Mouse (Mus musculus) kidney, postnatal 4 days (tissue): ENCODE data around the gene Vamp8.
A peak's percentile ranks its signal among the peaks of the same experiment; 100 is the strongest.

ENCODE experiments used
- DNase-seq, 2 experiments: peaks; one replicate each; pipeline ENCODE4 v3.0.0; 2021; ENCODE audit warnings: mixed read lengths in 2 of 2

Vamp8 gene

DNA sequence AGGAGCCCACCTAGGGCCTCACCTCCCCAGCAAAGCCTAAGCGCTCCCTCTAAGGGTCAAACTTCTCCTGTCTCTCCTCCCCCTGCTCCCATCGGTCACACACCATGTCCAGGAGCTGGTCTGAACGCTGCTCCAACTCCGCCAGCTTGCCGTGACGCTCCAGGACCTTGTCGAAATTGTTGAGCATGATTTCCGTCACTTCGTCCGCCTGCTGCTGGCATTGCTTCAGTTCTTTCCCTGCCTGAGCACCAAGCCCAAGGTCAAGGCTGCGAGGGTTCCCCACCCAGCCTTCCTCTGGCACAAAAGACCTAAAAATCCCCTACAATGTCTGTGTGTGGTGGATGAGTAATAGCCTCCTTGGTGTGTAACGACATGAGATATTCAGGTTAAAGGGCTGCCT is 20.4 kb downstream of the Vamp8 start:
- no peak for DNase-seq

DNA sequence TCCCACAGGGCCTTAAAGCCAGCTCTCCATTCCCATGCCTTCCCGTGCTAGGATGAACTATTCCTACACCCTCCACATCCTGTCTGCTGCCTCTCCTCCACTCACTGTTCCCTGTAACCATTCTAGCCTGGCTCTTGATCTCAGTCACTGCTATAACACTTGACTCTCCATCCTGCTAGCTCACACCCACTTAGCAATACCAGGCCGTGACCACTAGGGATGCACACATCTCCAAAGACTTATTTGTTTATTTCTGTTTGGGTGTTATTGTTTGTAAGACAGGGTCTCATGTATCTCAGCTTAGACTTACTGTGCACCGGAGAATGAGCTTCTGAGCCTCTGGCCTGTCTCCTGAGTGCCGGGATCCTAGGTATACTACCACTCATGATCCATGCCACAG is 20.9 kb downstream of the Vamp8 start:
- DNase-seq = no peak

DNA sequence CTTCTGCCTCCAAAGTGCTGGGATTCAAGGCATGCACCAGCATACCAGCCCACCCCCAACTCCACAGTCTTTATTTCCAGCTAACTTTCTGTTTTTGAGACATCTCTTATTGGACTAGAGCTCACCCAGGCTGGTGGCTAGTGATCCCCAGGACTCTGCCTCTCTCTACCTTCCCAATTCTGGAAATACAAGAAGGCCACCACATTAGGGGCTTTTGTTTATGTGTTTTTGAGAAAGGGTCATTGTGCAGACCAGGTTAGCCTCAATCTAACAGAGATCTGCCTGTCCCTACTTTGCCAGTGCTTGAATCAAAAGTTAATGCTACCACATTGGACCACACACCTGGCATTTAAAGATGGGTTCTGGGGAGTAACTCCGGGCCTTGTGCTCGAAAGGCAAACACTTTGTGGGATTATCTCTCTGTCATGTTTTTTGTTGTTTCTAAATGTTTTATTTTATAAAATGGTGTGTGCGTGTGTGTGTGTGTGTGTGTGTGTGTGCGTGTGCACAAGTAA is 23.0 kb downstream of the Vamp8 start:
- DNase-seq = no peak

DNA sequence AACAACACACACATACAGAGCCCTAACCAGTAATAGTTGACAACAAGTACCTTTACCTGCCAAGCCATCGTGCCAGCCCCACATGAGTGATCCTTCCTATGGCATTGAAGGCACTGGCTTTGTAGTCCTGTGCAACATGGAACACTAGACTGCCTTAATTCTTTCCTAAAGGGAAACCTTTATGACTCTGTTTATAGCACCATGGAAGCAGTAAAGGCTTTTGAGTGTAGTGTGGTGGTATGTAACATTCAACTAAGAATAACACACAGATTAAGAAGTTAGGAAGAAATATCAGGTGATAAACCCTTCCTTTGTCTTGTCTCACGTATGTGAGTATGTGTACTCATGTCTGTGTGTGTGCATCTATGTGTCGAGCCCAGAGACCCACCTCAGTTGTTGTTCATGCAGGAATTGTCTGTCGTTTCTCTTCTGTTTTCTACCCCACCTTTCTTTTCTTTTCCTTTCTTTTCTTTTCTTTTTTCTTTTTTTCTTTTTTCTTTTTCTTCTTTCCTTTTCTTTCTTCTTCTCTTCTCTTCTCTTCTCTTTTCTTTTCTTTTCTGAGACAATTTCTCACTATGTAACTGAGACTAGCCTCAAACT is 23.6 kb downstream of the Vamp8 start, which contains the start of gene Rnf181:
Rnf181 (minus strand) TSS at position 113 of the 600 bp plus-strand sequence.
- no peak for DNase-seq

DNA sequence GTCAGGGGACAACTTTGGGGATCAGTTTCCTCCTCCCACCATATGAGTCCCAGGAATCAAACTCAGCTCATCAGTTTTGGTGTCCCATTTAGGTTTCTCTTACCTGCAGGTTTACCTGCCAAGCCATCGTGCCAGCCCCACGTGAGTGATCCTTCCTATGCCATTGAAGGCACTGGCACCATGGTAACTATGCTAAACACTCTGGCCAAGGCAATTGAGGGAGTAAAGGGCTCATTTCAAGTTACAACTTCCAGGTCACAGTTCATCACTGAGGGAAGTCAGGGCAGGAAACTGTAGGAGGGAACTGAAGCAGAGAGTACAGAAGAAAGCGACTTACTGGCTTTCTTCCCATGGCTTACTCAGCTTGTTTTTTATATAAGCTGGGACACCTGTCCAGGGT is 24.2 kb downstream of the Vamp8 start:
- no peak for DNase-seq

DNA sequence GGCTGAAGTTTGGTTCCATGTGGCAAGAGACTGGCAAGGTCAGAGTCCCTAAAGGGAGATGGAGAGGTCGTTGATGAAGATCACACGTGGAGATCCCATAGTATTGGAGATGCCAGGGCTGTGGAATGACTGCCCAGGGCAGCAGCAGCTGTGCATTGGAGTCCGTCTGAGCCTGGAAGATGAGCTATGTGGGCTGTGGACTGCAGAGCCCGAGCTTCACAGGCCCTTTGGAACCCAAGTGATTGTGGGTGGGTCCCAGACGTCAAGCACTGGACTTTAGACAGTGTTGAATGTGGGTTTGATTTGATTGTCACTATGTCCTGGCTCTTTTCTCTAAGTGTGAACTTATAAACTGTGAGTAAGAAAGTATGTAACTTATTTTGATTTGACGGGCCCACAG is 25.5 kb downstream of the Vamp8 start:
- no peak for DNase-seq

DNA sequence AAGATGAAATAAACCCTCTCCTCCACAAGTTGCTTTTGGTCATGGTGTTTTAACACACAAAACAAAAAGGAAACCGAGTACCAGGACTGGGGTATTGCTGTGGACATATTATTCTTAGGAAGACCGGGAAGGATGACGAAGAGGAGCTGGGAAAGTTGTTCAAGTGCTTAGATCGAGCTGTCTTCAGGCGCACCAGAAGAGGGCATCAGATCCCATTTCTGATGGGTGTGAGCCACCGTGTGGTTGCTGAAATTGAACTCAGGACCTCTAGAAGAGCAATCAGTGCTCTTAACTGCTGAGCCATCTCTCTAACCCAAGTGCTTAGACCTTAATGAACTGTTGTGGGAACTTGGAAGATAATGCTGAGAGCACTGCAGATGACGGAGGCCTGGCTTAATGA is 26.5 kb downstream of the Vamp8 start:
- DNase-seq = no peak

DNA sequence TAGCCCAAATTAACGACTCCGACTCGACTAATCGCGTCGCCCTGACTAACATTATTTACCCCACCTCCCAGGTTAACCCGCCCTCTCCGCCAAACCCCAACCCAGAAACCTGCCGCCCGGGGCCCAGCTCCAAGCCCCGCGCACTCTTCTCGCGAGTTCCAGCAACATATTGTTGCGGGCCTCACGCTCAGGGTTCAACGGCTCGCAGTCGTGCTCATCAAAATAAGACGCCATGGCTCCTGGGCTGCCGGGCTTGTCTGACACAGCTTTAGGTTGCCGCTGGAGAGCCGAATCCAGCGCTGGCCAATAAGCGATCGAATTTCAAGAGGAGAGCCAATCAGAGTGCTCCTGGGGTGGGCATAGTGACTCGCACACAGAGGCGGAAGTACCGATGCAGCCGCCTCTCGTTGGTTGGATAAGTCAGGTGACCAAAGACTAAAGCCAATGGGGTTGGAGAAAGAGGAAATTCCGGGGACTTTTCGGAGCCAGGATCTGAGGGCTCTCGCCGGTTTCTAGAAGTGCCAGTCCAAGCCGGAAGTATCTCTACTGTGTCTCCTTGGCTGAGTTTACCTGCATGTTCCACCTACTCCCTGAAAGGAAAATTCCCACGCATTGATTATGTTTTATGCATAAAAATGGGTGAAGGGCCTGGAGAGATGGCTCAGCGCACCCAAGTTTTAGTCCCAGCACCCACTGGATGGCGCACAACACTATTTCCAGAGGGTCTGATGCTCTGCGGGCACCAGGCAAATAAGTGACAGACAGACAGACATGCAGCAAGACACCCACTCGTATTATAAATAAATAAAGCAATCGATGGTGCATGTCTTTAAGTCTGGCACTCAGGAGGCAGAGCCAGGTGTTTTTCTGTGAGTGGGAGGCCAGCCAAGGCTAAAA is 28.1 kb downstream of the Vamp8 start:
- peak; percentile 92 to 96 for DNase-seq

DNA sequence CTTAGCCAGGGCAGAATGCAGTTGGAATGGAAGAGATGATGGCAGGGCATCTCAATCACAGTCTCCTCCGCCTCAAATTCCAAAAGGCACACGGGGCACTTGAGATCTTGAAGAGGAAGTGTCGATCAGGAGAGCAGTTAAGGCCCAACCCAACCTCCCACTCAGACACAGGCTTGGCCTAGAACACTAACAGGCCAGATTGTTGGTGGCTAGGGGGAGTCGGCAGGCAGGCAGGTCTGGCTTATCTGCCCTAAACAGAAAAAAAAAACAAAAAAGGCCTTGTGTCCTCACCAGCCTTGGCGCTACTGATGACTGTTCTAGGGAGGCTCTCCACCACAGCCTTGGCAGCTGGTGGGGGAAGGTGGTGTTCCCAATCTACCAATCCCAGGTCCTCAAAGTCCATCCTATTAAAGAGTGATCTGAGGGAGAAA is 29.4 kb downstream of the Vamp8 start:
- no peak for DNase-seq

DNA sequence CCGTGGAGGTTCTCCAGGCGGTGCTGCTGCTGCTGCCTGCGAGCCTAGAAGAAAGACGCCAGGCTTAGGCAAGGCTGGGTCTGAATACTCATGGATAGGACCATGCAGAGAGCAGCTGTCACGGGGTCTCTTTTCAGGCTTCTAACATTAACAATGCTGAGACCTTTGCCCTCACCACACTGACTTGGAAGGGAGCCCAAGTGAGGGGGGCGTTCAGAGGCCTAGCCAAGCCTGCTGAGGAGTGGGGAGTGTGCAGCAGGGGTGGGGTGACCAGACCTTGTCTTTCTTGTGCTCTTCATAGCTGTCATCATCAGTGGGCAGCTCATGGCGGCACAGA is 29.9 kb downstream of the Vamp8 start:
- DNase-seq = peak; percentile 57 to 68

DNA sequence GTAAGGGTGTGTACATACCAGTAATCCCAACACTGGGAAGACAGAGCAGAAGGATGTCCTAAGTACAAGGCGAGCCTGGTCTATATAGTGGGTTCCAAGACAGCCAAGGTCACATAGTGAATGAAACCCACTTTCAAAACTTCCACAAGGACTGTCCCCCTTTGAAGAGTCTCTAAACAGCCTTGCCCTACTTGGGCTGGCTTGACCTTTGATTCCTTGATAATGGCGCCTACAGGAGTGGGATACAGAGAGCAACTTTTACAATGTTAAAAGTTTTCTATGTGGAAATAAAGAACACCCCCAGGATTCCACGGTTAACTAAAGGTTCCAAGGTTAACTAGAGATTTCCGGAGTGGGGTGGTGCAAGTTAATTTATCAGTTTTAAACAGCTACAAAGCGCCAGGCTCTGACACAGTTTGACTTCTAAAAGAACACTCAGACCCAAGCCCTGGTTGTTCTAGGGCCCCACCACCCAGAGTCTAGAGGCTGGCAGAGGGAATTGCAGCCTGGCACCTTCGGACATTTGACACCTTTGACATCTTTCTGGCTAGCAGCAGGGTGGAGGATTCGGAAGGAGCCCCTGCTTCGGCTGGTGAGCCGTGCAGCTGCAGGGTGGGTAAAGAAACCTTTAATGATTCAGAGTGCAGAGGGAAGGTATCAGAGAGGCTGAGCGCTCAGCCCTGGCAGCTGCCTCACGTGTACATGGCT is 30.5 kb downstream of the Vamp8 start:
- no peak for DNase-seq

DNA sequence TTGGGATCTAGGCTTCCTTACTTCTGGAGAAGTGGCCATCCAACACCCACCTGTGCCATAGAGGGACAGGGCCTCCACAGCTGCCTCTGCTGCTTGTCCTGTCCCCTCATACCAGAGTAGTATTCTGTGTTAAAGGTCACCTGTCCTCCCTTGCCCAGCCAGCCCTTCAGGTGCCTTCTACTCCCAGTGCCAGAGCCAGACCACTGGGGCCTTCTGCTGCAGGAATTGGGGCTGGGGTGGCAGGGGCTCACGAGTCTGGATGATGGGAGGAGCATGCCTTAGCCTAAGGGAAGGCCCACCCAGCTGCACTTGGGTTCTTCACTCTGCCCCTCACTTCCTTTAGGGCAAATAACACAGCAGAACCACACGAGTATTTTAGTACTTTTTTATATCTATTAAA is 31.2 kb downstream of the Vamp8 start:
- no peak for DNase-seq

DNA sequence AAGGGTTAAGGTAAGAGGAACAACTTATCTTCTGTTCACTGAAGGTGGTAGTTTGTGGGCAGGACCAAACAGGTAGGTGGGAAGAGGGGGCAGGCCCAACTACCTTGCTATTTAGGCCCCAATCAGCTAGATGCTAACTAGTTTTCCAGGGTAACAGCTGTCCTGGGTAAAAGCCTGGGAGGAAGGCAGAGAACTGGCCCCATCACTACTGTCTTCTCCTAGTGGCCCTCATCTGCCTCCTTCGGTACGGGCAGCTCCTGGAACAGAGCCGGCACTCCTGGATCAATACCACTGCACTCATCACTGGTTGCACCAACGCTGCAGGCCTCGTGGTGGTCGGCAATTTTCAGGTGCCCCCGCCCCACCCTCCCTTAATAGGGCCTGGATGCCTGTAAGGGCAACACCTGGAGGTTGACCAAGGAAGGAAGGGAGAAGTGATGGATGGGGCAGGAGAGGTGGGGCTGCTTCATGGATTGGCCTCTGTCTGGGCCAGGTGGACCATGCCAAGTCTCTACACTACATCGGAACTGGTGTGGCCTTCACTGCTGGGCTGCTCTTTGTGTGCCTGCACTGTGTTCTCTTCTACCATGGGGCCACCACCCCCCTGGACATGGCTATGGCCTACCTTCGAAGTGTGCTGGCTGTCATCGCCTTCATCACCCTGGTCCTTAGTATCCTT is 32.3 kb downstream of the Vamp8 start:
- no peak for DNase-seq

DNA sequence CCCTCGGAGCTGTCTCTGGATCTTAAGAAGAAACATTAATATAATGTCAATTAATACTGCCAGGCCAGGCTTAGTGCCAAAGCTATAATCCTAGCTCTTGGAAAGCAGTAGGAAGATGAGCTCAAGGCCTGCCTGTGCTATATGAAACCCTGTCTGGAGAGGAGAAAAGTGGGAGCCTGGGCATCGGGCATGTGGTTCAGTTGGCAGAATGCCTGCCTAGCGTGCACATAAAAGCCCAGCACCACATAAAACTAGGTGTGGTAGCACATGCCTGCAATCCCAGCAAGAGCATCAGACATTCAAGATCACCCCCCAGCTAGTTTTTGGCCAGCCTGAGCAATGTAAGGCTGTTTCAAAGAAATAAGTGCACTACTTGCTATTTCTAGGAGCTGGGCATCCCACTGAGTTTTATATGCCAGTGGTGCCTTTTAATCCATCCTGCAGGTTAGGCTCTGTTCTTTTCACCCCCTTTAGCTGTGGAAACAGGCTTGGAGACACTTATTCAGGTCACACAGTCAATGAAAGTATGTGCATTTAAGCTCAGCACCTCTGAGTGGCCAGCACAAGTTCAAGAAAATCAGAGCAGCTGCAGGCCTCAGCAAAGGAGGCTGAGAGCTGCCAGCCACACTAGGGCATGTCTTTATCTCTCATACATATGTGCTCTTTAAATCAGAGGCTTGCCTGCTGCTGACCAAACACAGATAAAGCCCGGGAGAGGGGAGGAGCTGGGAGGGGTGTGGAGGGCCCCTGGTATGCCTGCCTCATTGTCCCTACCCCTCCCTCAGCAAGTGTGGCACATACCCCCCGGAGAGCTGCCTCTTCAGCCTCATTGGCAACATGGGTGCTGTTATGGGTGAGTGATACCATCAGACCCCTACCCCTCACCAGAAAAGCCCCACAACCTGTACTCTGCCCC is 33.1 kb downstream of the Vamp8 start:
- DNase-seq = no peak

DNA sequence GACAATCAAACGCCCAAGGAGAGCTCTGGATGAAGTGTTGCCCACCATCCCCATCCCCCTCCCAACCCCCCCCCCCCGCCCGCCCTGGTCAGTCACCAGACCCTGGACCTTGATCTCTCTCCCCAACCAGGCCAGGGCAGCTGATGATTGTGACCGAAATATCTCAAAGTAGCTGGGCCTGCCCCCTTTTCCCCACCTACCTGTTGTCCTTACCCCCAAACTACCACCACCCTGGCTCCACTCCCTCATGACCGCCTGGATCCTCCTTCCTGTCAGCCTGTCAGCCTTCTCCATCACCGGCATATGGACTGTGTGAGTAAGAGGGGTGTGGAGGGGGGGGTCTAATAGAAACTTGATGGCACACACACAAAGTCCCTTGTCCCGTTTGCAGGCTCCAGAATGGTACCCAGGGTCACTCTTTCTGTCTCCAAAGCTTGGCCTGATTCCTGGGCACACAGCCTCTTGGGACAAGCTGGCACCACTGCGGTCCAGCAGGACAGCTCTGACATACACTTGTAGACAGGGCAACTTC is 34.4 kb downstream of the Vamp8 start:
- DNase-seq = no peak

DNA sequence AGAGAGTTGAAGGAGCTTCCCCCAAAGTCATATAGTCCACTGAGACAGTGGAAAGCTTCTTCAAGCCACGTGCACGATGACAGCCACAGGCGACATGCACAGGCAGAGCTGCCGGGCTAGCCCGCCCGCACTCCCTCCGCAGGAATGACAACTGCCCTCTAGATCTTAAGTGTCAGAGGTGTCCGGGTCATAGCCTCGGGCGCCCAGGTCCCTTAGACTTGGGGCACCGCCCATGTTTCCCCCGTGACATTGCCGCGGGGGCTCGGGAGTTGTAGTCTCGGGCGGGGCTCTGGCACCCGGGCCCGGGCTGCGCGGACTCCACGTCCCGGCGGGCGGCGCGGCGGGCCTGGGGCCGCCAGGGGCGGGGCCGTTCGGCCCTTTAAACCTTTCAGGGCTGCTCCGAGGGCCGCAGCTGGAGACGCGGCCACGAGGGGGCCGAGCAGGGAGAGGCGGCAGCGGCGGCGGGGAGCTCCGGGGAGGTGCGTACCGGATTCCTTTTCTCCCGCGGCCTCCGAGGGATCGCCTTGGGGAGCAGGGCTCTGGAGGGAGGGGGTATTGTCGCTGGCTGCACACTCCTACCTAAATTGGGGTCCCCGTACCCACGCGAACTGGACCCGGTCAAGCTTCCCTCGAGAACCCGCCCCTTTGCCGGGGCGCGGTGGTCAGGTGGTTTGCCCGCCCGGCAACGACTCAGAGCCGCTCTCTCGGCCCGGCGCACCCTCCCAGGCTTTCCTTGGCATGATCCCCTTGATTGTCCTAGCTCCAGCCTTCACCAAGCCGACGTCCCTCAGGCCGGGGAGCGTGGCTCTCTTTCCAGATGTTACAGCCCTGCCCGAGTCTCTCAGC is 35.2 kb downstream of the Vamp8 start, which contains the start of gene Tmem150a:
Tmem150a (plus strand) TSS at position 382 of the 846 bp plus-strand sequence.
- peak; percentile 89 to 94 for DNase-seq

DNA sequence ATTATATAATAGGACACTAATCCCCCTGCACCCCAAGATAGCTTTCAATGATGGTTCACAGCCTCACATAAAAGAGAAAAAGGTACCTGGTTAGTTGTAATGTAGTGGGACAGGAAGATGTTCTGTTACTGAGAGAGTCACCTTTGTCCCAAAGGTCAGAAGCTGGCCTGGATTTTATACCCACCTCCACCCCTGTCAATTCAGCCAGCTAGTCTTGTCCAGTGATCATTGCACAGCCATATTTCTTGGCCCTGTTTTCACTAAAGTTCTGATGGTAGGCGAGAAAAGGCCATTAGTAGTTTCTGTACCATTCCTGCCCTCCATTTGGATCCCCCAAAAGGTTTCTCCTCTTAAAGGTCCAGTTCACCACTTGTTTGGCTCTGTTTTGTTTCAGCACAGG is 36.5 kb downstream of the Vamp8 start:
- no peak for DNase-seq

DNA sequence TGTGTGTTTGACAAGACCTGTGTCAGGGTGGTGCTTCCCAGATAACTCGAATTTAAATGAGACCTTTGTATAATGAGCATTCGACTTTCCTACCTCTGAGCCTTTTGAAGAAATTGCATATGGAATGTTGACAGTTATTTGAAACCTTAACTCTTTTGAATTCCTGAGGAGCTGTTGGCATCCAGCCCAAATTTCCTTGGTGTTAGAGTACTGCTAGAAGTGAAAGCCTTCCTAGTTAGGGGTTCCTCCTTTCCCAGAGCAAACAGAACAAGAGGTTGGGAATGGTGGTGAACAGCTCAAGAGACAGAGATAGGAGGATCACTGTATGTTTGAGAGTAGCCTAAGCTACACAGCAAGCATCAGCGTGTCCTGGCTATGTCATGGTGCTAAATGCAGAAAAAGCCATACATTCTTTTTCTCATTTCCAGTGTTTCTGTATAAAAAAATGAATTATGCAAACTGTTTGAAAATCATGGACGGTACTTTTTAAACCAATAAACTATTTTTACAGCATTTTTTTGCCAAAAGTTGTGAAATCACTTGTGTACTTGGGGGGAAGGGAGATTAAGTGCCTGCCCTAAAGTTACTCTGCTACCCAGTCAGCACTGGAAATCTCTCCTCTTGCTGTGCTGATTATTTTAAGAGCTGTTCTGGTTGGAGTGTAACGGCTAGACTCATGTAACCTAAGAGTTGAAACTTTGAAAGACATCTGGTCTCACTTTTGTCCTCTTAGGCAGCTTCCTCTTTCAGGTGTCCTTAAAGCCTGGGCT is 37.7 kb downstream of the Vamp8 start:
- no peak for DNase-seq

DNA sequence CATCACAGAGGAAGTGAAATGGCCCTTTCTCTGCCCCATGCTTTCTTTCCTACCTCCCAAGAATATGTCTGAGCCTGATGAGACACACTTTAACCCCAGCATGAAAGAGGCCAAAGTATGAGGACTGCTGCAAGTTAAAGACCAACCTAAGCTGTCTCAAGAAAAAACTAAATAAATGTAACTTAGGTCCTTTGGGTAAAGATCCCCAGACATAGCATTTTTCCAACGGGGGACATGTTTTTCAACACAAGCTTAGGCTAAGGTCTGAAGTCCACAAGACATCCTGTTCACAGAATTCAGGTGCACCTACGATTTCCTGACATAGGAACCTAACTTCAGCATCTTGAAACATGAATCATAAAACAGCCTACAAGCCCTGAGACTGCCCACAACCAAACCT is 40.3 kb downstream of the Vamp8 start:
- no peak for DNase-seq

DNA sequence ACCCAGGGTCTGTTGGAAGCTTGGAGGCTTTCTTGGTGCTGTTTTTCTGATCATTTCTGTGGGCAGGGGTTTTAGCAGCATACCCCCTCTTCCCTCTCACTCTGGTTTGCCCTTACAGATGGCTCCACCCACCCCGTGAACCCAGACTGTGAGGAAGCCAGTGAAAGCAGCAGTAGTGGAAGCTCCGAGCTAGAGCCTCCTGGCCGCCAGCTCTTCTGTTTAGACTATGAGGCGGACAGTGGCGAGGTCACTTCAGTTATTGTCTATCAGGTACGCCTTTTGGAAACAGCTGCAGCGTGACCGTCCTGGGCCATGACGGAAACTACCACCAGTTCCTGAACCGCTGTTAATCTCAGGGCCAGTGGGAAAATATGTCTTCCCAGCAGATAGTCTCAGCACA is 42.1 kb downstream of the Vamp8 start:
- DNase-seq = no peak
